Mouse (Mus musculus) ES-E14 (cell line): ENCODE data around the gene Sqor. TPM values are rescaled to one million over a fixed set of nuclear protein-coding genes. Genes with fewer than 3 reads are reported as not detected.

ENCODE experiments used
- DNase-seq: peaks from one replicate; pipeline ENCODE4 v3.0.0-alpha.2; 2013; ENCODE audit warnings: low read depth, low spot score
- H3K27ac ChIP-seq: 2 replicates; pipeline ENCODE4 v1.5.1; 2012; ENCODE audit warnings: low read depth, mild to moderate bottlenecking, low read length, moderate library complexity, mixed read lengths; ENCODE audit not compliant: poor library complexity, insufficient read depth, severe bottlenecking
- H3K36me3 ChIP-seq: 2 replicates; pipeline ENCODE4 v1.6.1; 2012; ENCODE audit warnings: mild to moderate bottlenecking, low read length, moderate library complexity, mixed read lengths; ENCODE audit not compliant: control insufficient read depth, poor library complexity, insufficient read depth, severe bottlenecking
- H3K4me1 ChIP-seq, 2 experiments: fragments of 150-350 bp in 1 of 2; sonication (generic) in 1 of 2; 2 replicates each; pipeline ENCODE4 v1.6.1; 2012; ENCODE audit warnings: low read length in 2 of 2, mild to moderate bottlenecking in 1 of 2, mixed read lengths in 1 of 2; ENCODE audit not compliant: control insufficient read depth in 2 of 2, insufficient read depth in 2 of 2, poor library complexity in 1 of 2
- H3K4me3 ChIP-seq, 2 experiments: fragments of 150-350 bp in 1 of 2; sonication (generic) in 1 of 2; 2 replicates each; pipeline ENCODE4 v1.5.1; 2012; ENCODE audit warnings: low read length in 2 of 2, low read depth in 1 of 2, mild to moderate bottlenecking in 1 of 2, mixed read lengths in 1 of 2; ENCODE audit not compliant: insufficient read depth in 1 of 2, poor library complexity in 1 of 2, severe bottlenecking in 1 of 2
- H3K9ac ChIP-seq: 2 replicates; pipeline ENCODE4 v1.6.1; 2012; ENCODE audit warnings: low read depth, mild to moderate bottlenecking, low read length, mixed read lengths; ENCODE audit not compliant: poor library complexity, insufficient read depth, severe bottlenecking
- H3K9me3 ChIP-seq: fragments of 150-350 bp; sonication (generic); 2 replicates; pipeline ENCODE4 v1.6.1; 2012; ENCODE audit warnings: low read depth, mild to moderate bottlenecking, low read length; ENCODE audit not compliant: control insufficient read depth, insufficient read depth
- CHD2 ChIP-seq: IDR thresholded peaks from 2 replicates; pipeline ENCODE4 v1.6.1; 2014; ENCODE audit warnings: mild to moderate bottlenecking, low read depth, low read length, inconsistent platforms
- HCFC1 ChIP-seq: IDR thresholded peaks from 2 replicates; pipeline ENCODE4 v1.6.1; 2012; ENCODE audit warnings: low read length, inconsistent platforms, borderline replicate concordance; ENCODE audit not compliant: insufficient read depth
- MAFK ChIP-seq: IDR thresholded peaks from 2 replicates; pipeline ENCODE4 v1.6.1; 2014; ENCODE audit warnings: mild to moderate bottlenecking, low read depth, low read length, inconsistent platforms; ENCODE audit not compliant: insufficient read depth
- ZC3H11A ChIP-seq: IDR thresholded peaks from 2 replicates; pipeline ENCODE4 v1.6.1; 2012; ENCODE audit warnings: low read depth, mild to moderate bottlenecking, inconsistent platforms, low read length, borderline replicate concordance
- ZNF384 ChIP-seq: IDR thresholded peaks from 2 replicates; pipeline ENCODE4 v1.6.1; 2012; ENCODE audit warnings: low read depth, low read length, inconsistent platforms
- in situ Hi-C, 2 experiments: fragments of 600-800 bp; cut with MboI; formaldehyde crosslinking; loops; one replicate each; pipeline ENCODE4 v1.15.1; 2025; ENCODE audit warnings: low sequenced_read_pairs in 2 of 2, inconsistent platforms in 1 of 2; ENCODE audit not compliant: unreplicated experiment in 2 of 2
- total RNA-seq: library from RNA; depleted of rRNA; stranded (reverse); fragments of 300-350 nt; gene quantifications from 2 replicates; pipeline ENCODE4 v1.2.3, GENCODE M21; 2012

Sqor gene
- total RNA-seq, 1 experiment: 1.3 TPM

DNA sequence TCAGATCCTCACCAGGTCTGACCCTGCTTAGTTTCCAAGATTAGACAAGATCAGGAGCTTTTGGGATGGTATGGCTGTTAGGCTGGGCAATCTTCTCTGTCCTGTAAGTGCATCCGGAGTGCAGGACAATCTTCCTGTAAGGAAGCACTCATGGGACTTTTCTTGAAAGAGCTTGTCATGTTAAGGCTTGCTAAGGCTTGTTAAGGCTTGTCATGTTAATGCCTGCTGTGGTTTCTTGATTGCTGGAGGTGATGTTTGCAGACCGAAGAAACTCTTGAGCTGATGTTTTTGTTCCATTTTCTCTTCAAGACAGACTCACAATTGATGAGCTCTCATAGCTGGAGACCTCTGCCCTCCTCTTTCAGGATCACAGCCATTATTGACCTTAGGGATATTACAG is 21.1 kb downstream of the Sqor start:
- in situ Hi-C loops: no loop called here
- Histone ChIP-seq H3K36me3 (no peaks in the 10 kb centered on the region), H3K9ac (no peak overlapping the region), H3K4me3 (no peak overlapping the region), H3K4me1 (no peaks in the 10 kb centered on the region), H3K9me3 (no peaks in the 10 kb centered on the region), H3K27ac (no peak overlapping the region)
- DNase-seq: no peak
- TF ChIP-seq HCFC1: no peak

DNA sequence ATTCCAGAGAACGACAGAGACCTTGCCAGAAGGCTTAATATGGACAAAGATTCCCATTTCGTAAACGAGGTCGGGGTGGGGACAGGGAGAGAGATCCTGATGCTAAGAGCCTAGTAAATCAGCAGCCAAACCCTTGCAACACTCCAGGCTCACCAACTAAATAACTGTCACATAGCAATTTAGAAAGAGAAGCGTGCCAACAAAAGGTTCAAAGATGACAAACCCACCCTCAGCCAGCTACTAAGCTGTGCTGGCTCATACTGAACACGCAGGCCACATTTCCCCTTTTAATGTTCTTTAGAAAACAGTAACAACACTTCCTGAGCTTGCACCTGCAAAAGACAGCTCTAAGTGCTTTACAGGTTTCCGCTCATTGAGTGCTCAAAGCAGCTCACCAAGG is 24.3 kb downstream of the Sqor start:
- DNase-seq: no peak
- TF ChIP-seq ZNF384 (no peak), MAFK (no peak), ZC3H11A (no peak), CHD2 (no peak), HCFC1 (no peak)
- Histone ChIP-seq H3K4me1 (no peaks in the 10 kb centered on the region), H3K9me3 (no peaks in the 10 kb centered on the region), H3K36me3 (no peaks in the 10 kb centered on the region), H3K27ac (no peak overlapping the region), H3K4me3 (no peak overlapping the region), H3K9ac (no peak overlapping the region)
- in situ Hi-C loops: no loop called here

DNA sequence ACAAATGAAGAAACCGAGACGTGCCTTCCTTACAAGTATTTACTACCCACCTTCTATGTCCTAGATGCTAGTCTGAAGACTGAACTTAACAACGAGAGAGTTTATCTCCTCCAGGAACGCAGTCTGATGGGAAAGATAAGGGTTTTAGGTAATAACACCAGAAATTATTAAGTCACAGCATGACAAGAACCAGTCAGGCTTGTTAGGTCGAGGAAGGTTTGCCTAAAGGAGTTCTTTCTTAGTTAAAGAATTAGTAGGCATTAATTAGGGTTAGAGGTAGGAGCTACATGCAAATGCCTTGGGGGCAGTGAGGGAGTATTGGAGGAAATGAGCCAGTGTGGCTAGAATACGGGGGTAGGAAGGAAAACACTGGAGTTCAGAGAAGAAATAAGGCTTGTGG is 24.7 kb downstream of the Sqor start:
- Histone ChIP-seq H3K4me1 (no peaks in the 10 kb centered on the region), H3K36me3 (no peaks in the 10 kb centered on the region), H3K27ac (no peak overlapping the region), H3K9me3 (no peaks in the 10 kb centered on the region), H3K9ac (no peak overlapping the region), H3K4me3 (no peak overlapping the region)
- TF ChIP-seq ZNF384 (no peak), MAFK (no peak), CHD2 (no peak), HCFC1 (no peak), ZC3H11A (no peak)
- no peak for DNase-seq
- in situ Hi-C loops: no loop called here

DNA sequence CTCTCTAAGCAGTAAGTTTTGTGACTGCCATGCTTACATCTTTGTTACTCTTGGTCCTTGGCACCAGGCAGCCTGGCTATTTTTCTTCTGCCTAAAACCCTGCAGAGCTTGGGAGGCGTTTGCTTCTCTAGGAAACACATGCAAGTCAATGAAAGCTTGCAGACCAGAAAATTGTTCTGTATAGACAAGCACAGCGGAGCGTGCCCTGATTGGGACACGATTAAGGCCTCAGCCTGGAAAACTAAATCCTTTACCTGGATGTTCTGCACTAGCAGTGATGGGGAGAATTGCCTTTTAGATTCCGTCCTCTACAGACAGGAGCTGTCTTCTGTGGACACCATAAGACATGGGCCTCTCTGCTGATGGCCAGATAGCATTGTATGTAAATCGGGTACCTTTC is 39.4 kb downstream of the Sqor start:
- no peaks in the 10 kb centered on the region for H3K4me1 ChIP-seq
- no peaks in the 10 kb centered on the region for H3K9me3 ChIP-seq
- DNase-seq: no peak
- TF ChIP-seq HCFC1 (no peak), CHD2 (no peak), ZNF384 (no peak), ZC3H11A (no peak), MAFK (no peak)
- in situ Hi-C loops: no loop called here
- H3K4me3 ChIP-seq: no peak overlapping the region
- H3K36me3 ChIP-seq: no peaks in the 10 kb centered on the region
- no peak overlapping the region for H3K9ac ChIP-seq
- no peak overlapping the region for H3K27ac ChIP-seq

DNA sequence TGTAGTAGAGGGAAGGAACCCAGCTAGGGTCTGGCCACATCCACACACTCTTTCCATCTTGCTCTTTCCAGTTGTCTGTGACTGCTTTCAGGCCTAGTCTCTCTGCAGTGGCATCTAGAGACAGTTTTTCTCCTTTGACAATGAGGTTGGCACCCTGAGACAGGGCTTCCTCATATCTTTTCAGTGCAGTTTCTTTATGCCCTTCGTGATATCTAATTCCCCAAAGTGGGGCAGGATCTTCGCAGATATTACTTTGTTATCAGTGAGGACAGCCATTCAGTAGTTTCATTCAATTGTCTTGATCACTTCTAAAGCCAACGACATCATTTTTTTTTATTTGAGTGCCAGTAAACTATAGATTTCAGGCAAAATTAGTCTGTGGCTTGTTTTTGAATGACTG is 41.0 kb downstream of the Sqor start:
- Histone ChIP-seq H3K4me1 (peaks cover 0 to 2% of the 10 kb centered on the region in 2 experiments; a peak in 1 of 4 replicates), H3K9me3 (no peaks in the 10 kb centered on the region), H3K9ac (no peak overlapping the region), H3K27ac (no peak overlapping the region), H3K36me3 (no peaks in the 10 kb centered on the region), H3K4me3 (no peak overlapping the region)
- DNase-seq: no peak
- TF ChIP-seq MAFK: no peak
- no peak for TF ChIP-seq HCFC1
- no peak for TF ChIP-seq ZNF384
- TF ChIP-seq ZC3H11A: no peak
- no peak for TF ChIP-seq CHD2
- in situ Hi-C loops: no loop called here
